Mouse (Mus musculus): ENCODE measurements around the gene Daam1. TPM values are rescaled to one million over a fixed set of nuclear protein-coding genes. Genes with fewer than 3 reads are reported as not detected.

The Daam1 gene
- total and polyA plus RNA-seq, 3 experiments = 2.3 to 22.3 (median 21.0) TPM

Other genes starting within 250 kb of the Daam1 start
- 1 to 10 TPM; 2.6 to 2.7 TPM for gene Gpr135, start 240.0 kb downstream of the Daam1 start, total RNA-seq (2021)
- gene Gpr135, start 240.0 kb downstream of the Daam1 start, polyA plus RNA-seq (2012; rRNA removed) = 14.1 and 16.2 TPM in 2 replicates

Data from adrenal gland, adult 2 months (tissue).